Mouse (Mus musculus): Measurements from ENCODE around the gene Ceacam16. TPM values are rescaled to one million over a fixed set of nuclear protein-coding genes. Genes with fewer than 3 reads are reported as not detected.

Gene Ceacam16
- polyA plus RNA-seq, 1 experiment from 2014 or later: 0.36 TPM

DNA sequence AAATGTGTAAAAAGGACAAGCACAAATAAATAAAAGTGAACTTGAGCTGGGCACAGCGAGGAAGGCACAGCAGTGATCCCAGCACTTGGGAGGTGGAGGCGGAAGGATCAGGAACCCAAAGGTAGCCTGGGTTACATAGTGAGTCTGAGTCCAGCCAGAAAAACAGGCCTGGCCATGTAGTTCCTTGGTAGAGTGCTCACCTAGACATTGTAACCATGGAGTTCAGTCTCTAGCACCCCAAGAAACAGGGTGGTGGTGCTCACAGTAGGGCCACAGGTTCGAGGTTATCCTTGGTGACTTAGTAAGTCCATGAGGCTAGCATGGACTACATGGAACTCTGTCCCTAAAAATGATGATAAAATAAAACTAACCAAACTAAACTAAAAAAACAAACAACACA, 20.2 kb downstream of the Ceacam16 start:
- no peaks in the 10 kb centered on the region for H3K4me1 ChIP-seq (replicated peaks)
- H3K9me3 ChIP-seq: no peaks in the 10 kb centered on the region
- no peaks in the 10 kb centered on the region for H3K36me3 ChIP-seq
- H3K27me3 ChIP-seq: peaks cover 27% of the 10 kb centered on the region
- no peak overlapping the region for H3K4me3 ChIP-seq
- H3K4me2 ChIP-seq: no peak overlapping the region
- no peak overlapping the region for H3K9ac ChIP-seq
- WGBS: 84% methylated on average over 3 of the region's 3 CpGs
- ATAC-seq (ENCODE audit: low read depth): no peak
- H3K27ac ChIP-seq (replicated peaks): no peak overlapping the region

DNA sequence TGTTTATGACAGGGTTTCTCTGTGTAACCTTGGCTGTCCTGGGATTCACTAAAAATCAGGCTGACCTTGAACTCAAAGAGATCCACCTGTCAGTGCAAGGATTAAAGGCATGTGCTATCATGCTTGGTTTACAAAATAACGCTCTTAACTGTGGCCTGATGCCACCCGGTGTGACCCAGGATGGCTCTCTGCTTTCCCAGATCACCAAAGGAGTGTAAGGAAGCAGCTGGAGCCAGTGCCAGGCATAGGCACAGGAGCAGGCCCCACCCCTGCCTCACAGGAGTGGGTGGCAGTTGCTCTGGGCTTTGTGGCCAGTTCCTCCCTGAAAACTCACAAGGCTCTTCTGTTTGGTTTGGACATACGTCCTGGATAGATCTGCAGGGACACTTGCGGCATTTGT, 20.7 kb downstream of the Ceacam16 start:
- Histone ChIP-seq H3K4me2 (no peak overlapping the region), H3K9me3 (no peaks in the 10 kb centered on the region), H3K27ac (replicated peaks) (no peak overlapping the region), H3K36me3 (no peaks in the 10 kb centered on the region), H3K4me1 (replicated peaks) (no peaks in the 10 kb centered on the region), H3K27me3 (peaks cover 26% of the 10 kb centered on the region), H3K9ac (no peak overlapping the region), H3K4me3 (no peak overlapping the region)
- WGBS: 82% methylated on average over 4 of the region's 4 CpGs
- no peak for ATAC-seq (ENCODE audit: low read depth)

DNA sequence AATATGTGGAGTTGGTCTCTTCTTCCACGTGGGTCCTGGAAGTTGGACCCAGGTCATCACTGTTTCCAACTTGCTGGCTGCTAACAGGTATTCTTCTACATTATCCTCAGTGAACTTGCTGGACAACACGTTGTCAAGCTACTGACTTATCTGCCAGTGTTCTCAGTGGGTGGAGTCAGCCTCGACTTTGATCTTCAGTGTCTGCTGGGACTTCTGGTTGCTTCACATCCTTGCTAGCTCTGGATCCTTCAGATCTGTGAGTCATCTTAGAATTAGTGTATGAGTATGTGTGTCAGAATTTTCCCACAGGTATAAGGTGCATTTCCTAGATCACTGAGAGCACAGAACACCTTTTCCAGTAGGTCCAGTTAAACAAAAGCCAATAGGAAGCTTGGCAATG, 24.3 kb downstream of the Ceacam16 start:
- Histone ChIP-seq H3K9ac (no peak overlapping the region), H3K27ac (replicated peaks) (no peak overlapping the region)
- WGBS: 67% methylated on average over 3 of the region's 3 CpGs

DNA sequence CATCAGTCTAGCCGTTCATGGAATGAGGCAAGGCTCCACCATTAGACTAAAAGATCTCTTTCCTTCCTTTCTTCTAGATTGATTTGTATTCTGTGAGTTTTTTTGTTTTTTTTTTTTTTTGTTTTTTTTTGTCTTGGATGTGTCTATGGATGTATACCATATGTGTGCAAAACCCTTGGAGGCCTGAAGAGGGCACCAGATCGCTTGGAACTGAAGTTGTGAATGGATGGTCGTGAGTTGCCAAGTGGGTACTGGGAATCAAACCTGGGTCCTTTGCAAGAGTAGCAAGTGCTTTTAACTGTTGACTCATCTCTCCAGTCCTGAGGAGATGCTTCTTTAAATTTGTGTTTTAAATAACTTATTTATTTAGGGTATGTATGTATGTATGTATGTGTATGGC, 27.0 kb downstream of the Ceacam16 start:
- Histone ChIP-seq H3K27me3 (no peaks in the 10 kb centered on the region), H3K4me1 (replicated peaks) (no peaks in the 10 kb centered on the region), H3K27ac (replicated peaks) (no peak overlapping the region), H3K9me3 (no peaks in the 10 kb centered on the region), H3K4me3 (no peak overlapping the region), H3K9ac (no peak overlapping the region), H3K36me3 (no peaks in the 10 kb centered on the region), H3K4me2 (no peak overlapping the region)
- 66% methylated on average over 3 of the region's 3 CpGs for whole genome bisulfite sequencing
- ATAC-seq (ENCODE audit: low read depth): no peak

More for the DNA sequence above, 24.3 kb downstream of the Ceacam16 start:
- no peak overlapping the region for H3K4me3 ChIP-seq
- no peaks in the 10 kb centered on the region for H3K36me3 ChIP-seq
- no peaks in the 10 kb centered on the region for H3K4me1 ChIP-seq (replicated peaks)
- no peak overlapping the region for H3K4me2 ChIP-seq
- no peaks in the 10 kb centered on the region for H3K27me3 ChIP-seq
- no peak for ATAC-seq (ENCODE audit: low read depth)
- no peaks in the 10 kb centered on the region for H3K9me3 ChIP-seq

DNA sequence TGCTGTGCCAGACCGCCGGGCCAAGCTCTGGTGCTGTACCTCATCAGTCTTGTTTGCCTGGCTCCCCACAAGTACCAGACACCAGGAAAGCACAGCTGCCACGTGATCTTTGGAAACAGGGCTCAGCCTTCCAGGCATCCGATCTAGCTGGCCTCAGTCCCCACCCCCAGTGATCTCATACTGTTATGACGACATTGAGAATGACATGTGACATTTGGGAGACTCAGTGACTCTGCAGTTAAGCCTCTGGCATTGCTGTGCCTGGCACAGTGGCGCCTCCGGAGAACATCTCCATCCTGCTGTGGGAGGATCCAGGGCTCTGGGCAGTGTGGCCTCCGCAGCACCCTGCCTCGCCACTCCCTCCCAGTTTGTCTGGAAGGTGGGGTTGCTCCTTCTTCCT, 29.3 kb downstream of the Ceacam16 start:
- Histone ChIP-seq H3K4me2 (no peak overlapping the region), H3K9ac (no peak overlapping the region), H3K4me1 (replicated peaks) (no peaks in the 10 kb centered on the region), H3K27me3 (no peaks in the 10 kb centered on the region), H3K9me3 (no peaks in the 10 kb centered on the region), H3K36me3 (no peaks in the 10 kb centered on the region), H3K27ac (replicated peaks) (no peak overlapping the region), H3K4me3 (no peak overlapping the region)
- WGBS: 64% methylated on average over 9 of the region's 9 CpGs
- no peak for ATAC-seq (ENCODE audit: low read depth)

DNA sequence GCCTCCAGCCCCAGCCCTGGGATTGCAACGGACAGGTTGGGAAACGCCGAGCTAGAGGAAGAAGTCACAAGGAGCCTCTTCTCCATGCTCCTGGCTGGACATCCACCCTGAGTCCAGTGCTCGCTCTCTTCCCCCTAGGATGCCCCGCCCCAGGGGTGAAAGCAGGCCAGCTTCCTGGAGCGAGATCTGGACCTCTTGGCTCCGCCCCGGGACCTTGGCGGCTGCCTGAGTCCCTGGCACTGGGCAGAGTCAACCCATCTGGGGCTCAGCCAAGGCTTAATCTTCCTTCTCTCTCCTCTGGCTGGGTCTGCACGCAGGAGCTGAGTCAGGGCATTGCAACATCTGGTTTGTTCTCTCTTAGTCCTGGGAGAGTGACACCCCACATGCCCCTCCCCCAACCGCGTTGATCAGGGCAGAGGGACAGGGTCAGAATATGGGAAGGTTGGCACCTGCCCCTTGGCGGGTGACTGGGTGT, 30.4 kb downstream of the Ceacam16 start:
- Histone ChIP-seq H3K4me2 (no peak overlapping the region), H3K36me3 (no peaks in the 10 kb centered on the region), H3K9ac (no peak overlapping the region), H3K4me1 (replicated peaks) (no peaks in the 10 kb centered on the region), H3K9me3 (no peaks in the 10 kb centered on the region), H3K4me3 (no peak overlapping the region), H3K27ac (replicated peaks) (no peak overlapping the region), H3K27me3 (no peaks in the 10 kb centered on the region)
- WGBS: 37% methylated on average over 13 of the region's 13 CpGs
- ATAC-seq (ENCODE audit: low read depth): no peak

DNA sequence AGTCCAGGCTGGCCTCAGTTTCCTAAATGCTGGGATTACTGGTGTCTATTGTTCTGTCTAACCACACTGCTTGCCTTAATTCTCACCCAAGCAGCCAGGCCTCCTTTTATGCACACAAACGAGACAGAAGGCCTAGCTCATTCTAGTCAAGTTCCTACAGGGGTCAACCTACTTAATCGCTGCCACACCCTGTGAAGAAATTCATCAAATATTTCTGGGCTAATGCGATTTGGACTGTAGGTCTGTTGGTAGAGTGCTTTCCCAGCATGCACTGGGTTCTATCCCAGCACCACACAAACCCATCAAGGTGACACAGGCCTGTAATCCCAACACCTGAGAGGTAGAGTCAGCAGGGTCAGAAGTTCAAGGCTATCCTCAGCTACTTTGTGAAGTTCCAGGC, 31.4 kb downstream of the Ceacam16 start:
- H3K27me3 ChIP-seq: peaks cover 6% of the 10 kb centered on the region; the same call in 1 of the 2 replicates
- no peak overlapping the region for H3K9ac ChIP-seq
- 88% methylated on average over 3 of the region's 3 CpGs for WGBS
- H3K27ac ChIP-seq (replicated peaks): no peak overlapping the region
- no peak for ATAC-seq (ENCODE audit: low read depth)
- no peaks in the 10 kb centered on the region for H3K4me1 ChIP-seq (replicated peaks)
- no peak overlapping the region for H3K4me2 ChIP-seq
- H3K9me3 ChIP-seq: no peaks in the 10 kb centered on the region
- no peak overlapping the region for H3K4me3 ChIP-seq
- no peaks in the 10 kb centered on the region for H3K36me3 ChIP-seq

DNA sequence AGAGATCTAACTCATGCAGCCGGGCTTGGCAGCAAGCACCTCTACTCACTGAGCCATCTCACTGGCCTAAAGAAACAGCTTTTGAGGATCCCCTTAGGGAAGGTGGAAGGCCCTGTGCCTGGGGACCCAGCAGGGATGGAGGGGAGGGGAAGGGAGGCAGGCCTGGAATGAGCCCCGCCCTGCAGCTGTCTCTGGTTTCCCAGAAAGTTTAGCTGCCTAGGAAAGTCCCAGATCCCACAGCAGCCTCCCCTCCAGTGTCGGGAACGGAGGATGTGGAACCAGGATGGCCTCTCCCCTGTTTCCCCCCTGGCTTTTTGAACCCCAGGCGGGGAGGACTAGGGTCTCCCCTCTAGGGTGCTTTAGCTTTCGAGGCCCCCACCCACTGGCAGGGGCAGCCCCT, 34.3 kb downstream of the Ceacam16 start:
- H3K36me3 ChIP-seq: no peaks in the 10 kb centered on the region
- H3K9me3 ChIP-seq: no peaks in the 10 kb centered on the region
- no peak overlapping the region for H3K4me2 ChIP-seq
- no peak overlapping the region for H3K27ac ChIP-seq (replicated peaks)
- H3K9ac ChIP-seq: no peak overlapping the region
- H3K4me3 ChIP-seq: no peak overlapping the region
- no peak for ATAC-seq (ENCODE audit: low read depth)
- peaks cover 23% of the 10 kb centered on the region for H3K4me1 ChIP-seq (replicated peaks)
- H3K27me3 ChIP-seq: peaks cover 35% of the 10 kb centered on the region
- 47% methylated on average over 6 of the region's 6 CpGs for WGBS

DNA sequence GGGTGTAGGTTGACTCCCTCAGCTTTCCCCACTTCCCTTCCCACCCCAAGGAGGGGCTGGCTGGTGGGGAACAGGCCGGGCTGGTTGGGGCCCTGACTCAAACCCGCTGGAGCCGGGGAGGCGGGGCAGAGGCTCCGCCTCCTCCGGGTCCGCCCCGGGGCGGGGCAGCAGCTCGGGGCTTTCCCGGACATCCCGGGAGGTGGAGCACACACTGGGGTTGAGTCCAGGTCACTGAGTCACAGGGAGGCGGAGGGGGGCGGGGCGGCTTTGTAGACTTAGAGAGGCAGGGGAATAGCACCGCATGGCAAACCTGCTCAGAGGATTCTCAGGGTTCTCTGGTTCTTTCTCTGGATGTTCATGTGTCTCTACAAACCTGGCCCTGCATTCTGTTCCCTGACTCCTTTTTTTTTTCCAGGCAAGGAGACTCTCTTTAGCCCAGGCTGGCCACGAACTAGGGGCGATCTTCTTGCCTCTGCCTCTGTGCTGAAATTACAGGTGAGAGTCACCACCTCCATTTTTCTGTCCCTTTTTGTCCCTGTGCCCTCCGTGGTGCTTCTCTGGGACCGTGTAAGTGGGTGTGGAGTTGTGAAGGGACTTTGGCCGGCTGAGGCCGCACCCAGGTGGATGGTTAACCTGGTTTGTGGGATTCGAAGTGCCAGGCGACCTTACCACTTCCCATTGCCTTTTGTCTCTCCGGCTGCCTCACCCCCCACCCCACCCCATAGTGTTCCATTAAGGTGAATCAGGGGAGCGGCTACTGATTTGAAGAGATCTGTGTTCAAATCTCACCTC, 36.7 kb downstream of the Ceacam16 start:
- Histone ChIP-seq H3K4me2 (peak overlapping the region; percentile 19; the same call in 1 of the 2 replicates), H3K9me3 (no peaks in the 10 kb centered on the region), H3K4me3 (no peak overlapping the region), H3K27ac (replicated peaks) (no peak overlapping the region), H3K27me3 (peaks cover 50% of the 10 kb centered on the region), H3K9ac (no peak overlapping the region), H3K36me3 (no peaks in the 10 kb centered on the region), H3K4me1 (replicated peaks) (peaks cover 23% of the 10 kb centered on the region)
- ATAC-seq (ENCODE audit: low read depth): 0 out of 2 replicates have a peak, but pooled peaks have one; percentile 20
- WGBS: 23% methylated on average over 26 of the region's 26 CpGs

DNA sequence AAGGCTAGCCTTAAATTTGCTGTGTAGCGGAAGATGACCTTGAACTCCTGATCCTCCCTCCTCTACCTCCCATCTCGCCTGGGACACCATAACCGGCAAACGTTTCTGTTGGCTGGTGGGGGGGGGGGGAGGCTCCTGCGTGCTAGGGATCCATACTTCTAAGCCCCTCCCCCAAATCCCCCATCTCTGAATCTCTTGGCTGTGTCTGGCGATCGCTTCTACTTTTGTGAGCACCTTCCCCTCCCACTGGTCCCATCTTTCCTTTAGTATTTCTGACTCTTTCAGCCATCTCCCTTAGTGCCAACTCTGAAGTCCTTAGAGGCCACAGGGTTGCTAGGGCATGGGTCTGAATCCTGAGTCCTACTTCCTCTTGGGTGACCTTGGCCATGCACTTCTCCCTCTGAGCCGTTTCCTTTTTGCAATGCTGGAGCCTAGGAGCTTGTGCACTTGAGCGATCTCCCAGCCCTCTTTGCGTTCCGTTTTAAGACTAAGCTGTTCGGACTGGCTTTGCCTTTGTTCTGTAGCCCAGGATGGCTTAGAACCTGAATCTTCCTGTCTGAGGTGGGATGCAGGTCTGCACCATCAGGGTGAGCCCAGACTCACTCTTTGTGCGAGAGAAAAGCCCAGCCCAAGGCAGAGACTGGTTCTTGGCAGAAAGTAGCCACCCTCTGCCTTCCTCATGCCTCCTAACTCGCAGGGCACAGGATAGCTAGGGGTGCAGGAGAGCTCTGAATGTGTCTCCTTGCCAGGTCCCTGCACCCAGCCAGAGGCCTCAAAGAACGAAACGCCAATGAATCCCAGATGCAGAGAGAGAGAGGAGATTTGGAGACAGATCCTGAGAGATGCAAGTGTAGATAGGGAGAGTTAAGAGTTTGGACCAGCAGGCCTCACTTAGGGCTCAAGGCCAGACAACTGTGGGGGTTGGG, 37.6 kb downstream of the Ceacam16 start:
- ATAC-seq (ENCODE audit: low read depth): no peak
- H3K27me3 ChIP-seq: peaks cover 58% of the 10 kb centered on the region
- 27% methylated on average over 16 of the region's 16 CpGs for WGBS

DNA sequence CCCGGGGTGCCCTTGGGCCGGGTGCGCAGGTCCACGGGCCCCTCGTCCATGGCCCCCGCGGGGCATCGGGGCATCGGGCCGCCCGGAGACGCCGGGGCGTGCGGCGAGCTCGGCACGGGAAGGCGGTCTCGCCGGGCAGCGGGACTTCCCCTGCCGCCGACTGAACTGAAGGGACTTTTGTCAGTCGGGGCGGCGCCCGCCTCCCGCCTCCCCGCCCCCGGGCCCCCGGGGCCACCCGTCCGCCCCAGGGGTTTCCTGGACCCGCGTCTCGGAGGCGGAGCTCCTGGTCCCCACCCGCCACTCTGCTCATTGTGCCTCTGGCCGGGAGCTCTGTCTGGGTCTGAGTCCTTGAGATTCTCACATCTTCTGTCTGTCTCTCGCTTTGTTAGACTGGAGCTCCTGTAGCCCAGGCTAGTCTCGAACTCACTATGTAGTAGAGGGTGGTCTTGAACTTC, 38.5 kb downstream of the Ceacam16 start, which contains the start of gene Bcl3:
Gene Bcl3 (minus strand): TSS at position 167 of the 455 bp plus-strand sequence.
- 0 out of 2 replicates have a peak within 1 kb of the TSS, but pooled peaks have one; percentile 9 for H3K27ac ChIP-seq (replicated peaks)
- ATAC-seq (ENCODE audit: low read depth): no peak
- H3K9me3 ChIP-seq: no peaks in the 10 kb centered on the region
- WGBS: under 1% methylated on average over 39 of the region's 42 CpGs
- H3K4me2 ChIP-seq: peak within 1 kb of the TSS; percentile 55
- H3K36me3 ChIP-seq: no peaks in the 10 kb centered on the region
- peak within 1 kb of the TSS; percentile 34 for H3K4me3 ChIP-seq
- peaks cover 26% of the 10 kb centered on the region for H3K4me1 ChIP-seq (replicated peaks)
- H3K9ac ChIP-seq: peak within 1 kb of the TSS; percentile 64
- H3K27me3 ChIP-seq: peaks cover 67% of the 10 kb centered on the region

More for the DNA sequence above, 37.6 kb downstream of the Ceacam16 start:
- no peak overlapping the region for H3K9ac ChIP-seq
- 0 out of 2 replicates have a peak overlapping the region, but pooled peaks have one; percentile 9 for H3K27ac ChIP-seq (replicated peaks)
- H3K36me3 ChIP-seq: no peaks in the 10 kb centered on the region
- H3K4me1 ChIP-seq (replicated peaks): peaks cover 23% of the 10 kb centered on the region
- no peaks in the 10 kb centered on the region for H3K9me3 ChIP-seq
- no peak overlapping the region for H3K4me3 ChIP-seq
- H3K4me2 ChIP-seq: 0 out of 2 replicates have a peak overlapping the region, but pooled peaks have one; percentile 19

DNA sequence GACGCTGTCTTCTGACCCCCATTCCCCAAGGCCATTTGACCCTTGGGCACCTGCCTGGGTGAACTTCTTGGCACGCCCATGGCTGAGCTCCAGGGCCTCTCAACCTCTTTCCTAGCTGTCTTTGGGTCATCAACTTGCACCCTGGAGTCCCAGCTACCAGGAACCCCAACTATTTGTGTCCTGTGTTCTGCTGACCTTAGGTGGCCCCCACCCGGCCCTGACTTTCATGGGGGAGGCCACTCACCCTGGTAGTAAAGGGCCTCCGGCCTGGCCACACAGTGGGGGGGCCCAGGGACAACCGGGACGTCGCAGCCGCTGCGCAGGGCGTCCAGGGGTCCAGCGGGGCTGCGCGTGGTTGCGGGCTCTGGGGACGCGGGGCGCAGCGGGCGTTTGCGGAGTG, 38.9 kb downstream of the Ceacam16 start:
- no peak for ATAC-seq (ENCODE audit: low read depth)
- peak overlapping the region; percentile 34 for H3K4me3 ChIP-seq
- 5% methylated on average over 20 of the region's 20 CpGs for WGBS
- H3K4me1 ChIP-seq (replicated peaks): peaks cover 31% of the 10 kb centered on the region
- H3K36me3 ChIP-seq: no peaks in the 10 kb centered on the region
- H3K9ac ChIP-seq: peak overlapping the region; percentile 64
- peak overlapping the region; percentile 55 for H3K4me2 ChIP-seq
- H3K27me3 ChIP-seq: peaks cover 71% of the 10 kb centered on the region
- H3K27ac ChIP-seq (replicated peaks): no peak overlapping the region
- no peaks in the 10 kb centered on the region for H3K9me3 ChIP-seq
